Mouse (Mus musculus): ENCODE data around the gene Clk1. TPM values are rescaled to one million over a fixed set of nuclear protein-coding genes. Genes with fewer than 3 reads are reported as not detected.
"Not testable (repeated sequence)": the region's sequence is repeated elsewhere in the genome, so short reads cannot be mapped to it uniquely, and the experiment has no call there.

Clk1 gene
- total RNA-seq, 2 experiments from 2014 or later: 59.6 to 68.2 TPM

DNA sequence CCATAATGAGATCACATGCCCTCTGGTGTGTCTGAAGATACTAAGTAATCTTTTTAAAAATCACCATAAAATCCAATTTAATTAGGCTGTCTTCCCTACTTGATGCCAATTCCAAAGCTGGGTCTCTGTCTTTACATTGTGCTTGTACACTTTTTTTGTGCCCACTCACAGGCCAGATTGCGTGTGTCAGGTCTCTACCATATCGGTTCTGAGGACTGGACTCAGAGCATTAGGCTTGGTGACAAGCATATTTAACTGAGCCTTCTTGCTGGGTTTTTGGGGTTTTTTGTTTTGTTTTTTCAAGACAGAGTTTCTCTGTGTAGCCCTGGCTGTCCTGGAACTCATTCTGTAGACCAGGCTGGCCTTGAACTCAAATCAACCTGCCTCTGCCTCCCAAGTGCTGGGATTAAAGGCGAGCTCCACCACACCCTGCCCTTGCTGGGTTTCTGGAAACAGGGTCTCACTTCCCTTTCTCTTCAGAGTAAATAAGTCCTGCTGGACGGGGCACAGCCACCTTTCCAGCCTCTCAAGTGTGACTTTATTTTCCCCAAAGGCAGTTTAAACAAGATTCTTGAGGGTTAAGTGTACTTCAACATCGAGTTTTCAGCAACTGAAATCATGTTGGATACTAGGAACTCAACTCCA lies 14.2 kb downstream of the Clk1 start:
- intact Hi-C loops (cut with DNase I): no loop called here
- no peak for DNase-seq

DNA sequence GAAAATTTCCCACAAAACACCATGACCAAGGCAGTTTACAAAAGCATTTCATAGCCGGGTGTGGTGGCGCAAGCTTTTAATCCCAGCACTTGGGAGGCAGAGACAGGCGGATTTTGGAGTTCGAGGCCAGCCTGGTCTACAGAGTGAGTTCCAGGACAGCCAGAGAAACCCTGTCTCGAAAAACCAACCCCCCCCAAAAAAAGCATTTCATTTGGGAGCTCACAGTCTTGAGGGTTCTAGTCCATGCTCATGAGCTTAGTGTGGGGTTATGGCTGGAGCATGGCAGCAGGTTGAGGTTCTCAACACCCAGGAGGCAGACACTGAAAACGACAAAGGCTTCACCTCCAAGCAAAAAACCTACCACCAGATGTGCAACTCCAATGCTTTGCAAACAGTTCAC lies 15.7 kb downstream of the Clk1 start:
- intact Hi-C loops (cut with DNase I): no loop called here
- DNase-seq: no peak

DNA sequence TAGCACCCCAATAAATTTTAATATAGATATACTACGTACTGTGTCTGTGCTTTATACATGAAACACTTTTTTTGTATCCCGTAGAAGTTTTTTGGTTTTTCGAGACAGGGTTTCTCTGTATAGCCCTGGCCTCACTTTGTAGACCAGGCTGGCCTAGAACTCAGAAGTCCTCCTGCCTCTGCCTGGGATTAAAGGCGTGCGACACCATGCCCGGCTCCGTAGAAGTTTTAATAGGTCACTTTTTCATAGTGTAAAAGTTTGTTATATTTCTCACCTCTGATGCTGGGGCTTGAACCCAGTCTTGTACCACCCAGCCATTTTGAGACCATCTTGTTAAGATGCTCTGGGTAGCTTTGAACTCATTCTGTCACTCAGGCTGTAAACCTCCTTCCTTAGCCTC lies 16.5 kb downstream of the Clk1 start:
- no peak for DNase-seq
- intact Hi-C loops (cut with DNase I): no loop called here

DNA sequence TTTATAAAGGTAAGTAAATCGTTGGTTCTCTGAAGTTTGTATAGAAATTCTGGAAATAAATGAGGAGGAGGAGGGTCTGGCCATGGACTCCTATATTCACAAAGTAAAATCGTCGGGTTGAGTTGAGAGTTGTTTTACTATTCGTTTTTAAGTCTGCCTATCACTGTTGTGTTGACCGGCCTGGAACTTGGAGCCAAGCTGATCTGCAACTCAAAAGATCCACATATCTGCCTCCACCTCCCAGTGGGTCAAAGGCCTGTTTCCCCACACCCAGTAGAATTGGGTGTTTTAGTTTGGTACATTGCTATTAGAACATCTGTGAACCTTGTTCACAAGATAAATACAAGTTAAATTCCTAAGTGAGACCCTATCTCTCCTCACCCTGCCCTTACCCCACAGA lies 20.1 kb downstream of the Clk1 start:
- no peak for DNase-seq
- intact Hi-C loops (cut with DNase I): loop anchor here (2.0 kb wide), 1 partner anchor 15 kb away; no protein-coding TSS in a partner anchor

DNA sequence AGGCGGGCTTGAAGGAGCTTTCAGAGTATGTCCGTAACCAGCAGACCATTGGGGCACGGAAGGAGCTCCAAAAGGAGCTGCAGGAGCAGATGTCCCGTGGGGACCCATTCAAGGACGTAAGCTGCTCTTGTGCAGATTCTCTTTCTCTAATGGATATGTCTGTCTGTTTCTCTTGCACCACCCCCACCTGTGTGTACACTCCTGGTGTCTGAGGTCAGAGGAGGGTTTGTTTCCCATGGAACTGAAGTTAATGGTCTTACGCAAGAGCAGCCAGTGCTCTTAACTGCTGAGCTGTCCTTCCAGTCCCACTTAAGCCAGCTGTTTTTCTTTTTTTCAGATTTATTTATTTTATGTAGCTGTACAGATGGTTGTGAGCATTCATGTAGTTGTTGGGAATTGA lies 22.5 kb downstream of the Clk1 start:
- intact Hi-C loops (cut with DNase I): no loop called here
- no peak for DNase-seq

DNA sequence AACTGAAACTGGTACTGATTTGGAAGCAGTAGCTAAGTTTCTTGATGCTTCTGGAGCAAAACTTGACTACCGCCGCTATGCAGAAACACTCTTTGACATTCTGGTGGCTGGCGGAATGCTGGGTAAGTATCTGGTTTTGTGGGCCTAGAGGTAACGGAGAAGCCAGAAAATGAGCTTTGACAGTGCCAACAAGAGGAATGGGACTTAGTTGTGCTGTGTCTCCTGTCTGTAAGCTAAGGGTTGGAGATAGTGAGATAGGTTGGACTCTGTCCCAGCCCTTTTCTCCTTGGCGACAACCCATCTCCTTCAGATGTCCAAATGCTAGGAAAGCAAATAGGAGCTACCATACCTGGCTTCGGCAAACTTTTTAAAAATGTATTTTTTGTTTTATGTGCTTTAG lies 26.1 kb downstream of the Clk1 start:
- intact Hi-C loops (cut with DNase I): no loop called here
- no peak for DNase-seq

DNA sequence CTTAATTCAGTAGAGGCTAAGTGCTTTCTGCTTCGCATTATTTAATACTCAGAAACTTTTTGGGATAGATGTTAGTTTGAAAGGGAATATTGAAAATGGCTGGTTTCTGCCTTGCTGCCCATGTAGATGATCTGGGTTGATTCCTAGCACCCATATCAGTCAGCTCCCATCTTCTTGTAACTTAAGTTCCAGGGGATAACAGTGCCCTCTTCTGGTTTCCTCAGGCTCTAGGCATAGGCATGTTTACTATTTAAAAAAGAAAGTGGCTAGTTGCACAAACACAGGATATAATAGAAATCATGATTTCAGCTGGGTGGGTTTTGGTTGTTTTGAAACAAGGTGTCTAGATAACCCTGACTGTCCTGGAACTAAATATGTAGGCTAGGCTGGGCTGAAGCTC lies 27.7 kb downstream of the Clk1 start:
- DNase-seq: no peak
- intact Hi-C loops (cut with DNase I): no loop called here

DNA sequence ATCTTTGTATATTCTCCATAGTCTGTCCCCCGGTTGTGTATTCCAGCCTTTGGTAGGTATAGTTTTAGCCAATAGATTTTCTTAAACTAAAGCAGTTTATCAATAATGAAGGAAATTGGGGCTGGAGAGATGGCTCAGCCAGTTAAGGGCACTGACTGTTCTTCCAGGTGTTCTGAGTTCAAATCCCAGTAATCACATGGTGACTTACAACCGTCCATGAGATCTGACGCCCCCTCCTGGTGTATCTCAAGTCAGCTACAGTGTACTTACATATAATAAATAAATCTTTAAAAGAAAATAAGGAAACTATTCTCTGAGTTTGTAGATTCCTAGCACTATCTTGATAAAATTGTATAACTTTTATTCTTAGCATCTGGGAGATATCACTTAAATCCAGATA lies 28.5 kb downstream of the Clk1 start:
- intact Hi-C loops (cut with DNase I): no loop called here
- DNase-seq: no peak

DNA sequence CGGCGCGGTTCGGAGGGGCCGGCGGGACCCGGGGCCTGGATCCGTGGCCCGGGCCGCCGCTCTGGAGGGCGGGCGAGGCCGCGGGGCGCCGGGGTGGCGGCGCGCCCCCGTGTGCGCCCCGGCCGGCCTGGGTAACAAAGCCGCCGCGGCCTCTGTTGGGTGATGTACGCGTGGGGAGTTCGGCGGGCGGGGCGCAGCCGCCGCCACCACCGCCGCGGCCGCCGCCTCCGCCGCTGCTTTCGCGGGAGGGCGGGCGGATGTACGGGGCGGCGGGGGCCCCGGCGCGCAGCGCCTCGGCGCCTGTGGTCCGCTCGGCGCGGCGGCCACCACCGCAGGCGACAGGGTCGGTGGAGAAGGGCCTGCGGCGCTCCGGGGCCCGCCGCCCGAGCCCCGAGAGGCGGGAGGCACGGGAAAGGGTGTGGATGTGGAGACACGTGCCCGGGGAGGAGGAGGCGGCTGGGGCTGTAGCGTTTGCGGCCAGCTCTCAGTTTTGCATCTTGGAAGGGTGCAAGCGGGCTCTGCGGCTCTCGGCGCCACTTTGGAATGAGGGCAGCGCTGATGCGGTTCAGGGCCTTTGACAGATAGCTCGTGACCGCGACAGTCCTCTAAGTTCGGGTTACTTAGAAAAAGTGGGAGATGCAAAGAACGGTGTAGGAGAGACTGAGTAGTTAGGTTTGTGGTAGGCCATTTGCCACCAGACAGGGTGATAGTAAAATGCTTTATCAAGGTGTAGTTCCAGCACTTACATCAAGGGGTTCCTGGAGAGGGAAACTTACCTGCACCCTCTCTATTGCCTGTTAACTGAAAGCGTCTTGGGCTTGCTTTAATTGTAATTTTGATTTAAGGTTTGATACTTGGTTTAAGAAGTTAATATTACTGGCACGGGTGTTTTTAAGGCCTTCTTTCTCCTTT lies 30.3 kb downstream of the Clk1 start:
- intact Hi-C loops (cut with DNase I): loop anchor here (2.0 kb wide), 1 partner anchor 29 kb away; no protein-coding TSS in a partner anchor
- DNase-seq: peak; percentile 42 to 58

DNA sequence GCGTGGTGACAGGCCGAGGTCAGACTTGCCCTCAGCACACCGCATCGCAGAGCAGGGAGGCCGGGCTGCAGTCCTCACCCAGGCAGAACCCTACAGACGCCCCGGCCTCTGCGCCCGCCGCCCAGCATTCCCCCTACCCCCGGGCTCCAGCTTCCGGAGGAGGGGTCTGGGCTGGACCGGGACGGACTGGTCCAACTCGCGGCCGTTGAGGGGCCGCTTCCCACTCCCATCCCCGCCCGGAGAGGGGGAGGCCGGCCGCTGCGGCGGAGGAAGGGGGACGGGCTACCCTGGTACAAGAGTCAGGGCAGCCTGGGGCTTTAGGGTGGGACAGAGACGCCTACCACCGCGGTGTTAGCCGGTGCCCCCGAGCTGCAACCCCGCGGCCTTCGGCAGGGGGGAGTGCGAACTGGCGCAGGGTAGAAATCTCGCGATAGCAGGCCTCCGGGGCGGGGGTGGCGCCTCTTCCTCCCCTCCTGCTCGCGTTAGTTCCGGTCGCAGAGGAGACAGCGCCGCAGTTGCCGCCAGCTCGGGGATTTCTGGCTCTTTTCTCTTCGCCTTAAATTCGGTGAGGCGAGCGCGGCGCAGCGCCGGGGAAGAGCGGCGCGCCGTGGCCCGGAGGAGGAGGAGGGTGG lies 31.1 kb downstream of the Clk1 start, which contains the start of gene Bzw1:
Bzw1 (plus strand) TSS at position 247 of the 632 bp plus-strand sequence.
- intact Hi-C loops (cut with DNase I): loop anchor here (2.0 kb wide), 1 partner anchor 30 kb away; no protein-coding TSS in a partner anchor

DNA sequence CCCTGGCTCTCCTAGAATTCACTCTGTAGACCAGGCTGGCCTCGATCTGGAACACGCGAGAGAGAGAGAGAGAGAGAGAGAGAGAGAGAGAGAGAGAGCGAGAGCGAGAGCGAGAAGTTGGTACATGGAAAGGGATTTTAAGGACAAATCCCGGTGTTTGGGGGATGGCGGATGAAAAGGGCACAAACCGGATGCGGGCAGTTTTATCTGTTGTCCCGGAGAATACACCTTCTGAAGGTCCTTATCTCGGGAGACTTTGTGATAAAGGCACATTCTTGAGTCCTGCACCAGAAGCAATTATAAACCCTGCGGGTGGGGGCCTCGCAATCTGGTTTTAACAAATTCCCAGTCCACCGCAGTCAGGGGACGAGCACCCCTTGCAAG lies 31.6 kb downstream of the Clk1 start:
- DNase-seq: no peak
- intact Hi-C loops (cut with DNase I): loop anchor here (2.0 kb wide), 1 partner anchor 31 kb away; no protein-coding TSS in a partner anchor

More for the DNA sequence above, 31.1 kb downstream of the Clk1 start, which contains the start of gene Bzw1:
- peak; percentile 92 to 96 for DNase-seq

DNA sequence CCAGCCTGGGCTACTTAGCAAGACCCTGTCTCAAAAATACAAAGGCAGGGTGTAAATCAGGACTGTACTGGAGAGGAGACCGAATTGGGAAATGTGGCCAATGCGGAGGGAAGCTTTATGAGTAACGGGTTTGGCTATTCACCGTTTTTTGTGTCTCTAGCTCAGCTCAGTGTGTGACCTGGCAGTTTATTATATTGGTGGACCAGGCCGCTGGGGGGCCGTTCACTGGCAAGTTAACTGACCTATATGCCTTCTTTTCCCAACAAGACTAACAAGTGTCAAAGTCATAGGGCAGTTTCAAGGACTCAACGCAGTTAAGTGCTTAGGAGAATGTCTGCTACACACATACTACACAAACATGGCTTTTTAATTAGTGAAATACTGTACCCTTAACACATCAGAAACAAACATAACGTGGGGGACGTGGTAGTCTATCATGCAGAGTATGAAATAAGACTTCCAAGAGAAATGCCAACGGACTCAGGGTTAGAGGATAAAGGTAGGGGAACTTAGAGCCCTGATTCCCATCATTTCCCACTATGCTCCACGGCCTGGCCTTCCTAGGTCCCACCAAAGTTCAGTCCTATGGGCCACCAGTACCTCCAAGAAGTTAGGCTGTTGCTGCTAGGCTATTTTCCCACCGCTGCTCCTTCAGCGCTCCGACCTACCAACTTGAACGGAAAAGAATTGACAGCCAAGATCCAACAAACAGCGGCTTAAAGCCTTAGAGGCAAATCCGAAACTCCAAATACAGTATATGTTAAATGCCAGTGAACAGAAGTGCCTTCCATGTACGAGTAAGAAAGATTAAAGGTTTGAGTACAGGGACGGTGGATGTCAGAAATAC lies 32.2 kb downstream of the Clk1 start:
- intact Hi-C loops (cut with DNase I): loop anchor here (2.0 kb wide), 1 partner anchor 31 kb away; no protein-coding TSS in a partner anchor
- no peak for DNase-seq

DNA sequence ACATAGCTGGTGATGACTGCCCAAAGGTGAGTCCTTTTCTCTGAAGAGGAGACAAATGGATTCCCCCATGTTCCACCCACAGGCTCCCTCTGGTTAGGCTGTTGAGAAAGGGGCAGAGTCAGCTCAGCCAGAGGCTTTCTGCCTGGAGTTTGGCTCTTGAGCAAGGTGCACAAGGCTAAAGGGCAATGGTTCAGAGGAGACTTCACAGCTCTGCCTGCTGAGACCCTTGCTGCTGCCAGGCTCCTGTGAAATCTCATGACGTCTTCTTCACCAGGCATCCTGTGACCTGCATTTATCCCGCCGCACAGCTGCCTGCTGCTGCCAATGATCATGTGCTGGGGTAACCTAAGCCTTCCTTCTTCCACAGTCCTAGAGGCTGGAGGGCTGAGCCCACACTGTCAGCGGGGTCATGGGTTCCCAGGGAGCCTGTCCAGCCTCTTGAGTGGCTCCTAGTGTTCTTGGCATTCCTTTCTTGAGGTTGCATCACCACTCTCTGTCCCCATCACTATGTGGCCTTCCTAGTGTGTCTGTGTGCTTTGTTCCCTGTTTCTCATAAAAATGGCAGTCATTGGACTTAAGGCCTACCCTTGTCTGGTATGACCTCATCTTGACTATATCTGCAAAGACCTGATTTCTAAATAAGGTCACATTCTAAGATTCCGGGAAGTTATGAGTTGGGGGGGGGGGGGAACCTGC lies 41.1 kb downstream of the Clk1 start:
- no peak for DNase-seq
- intact Hi-C loops (cut with DNase I): no loop called here

DNA sequence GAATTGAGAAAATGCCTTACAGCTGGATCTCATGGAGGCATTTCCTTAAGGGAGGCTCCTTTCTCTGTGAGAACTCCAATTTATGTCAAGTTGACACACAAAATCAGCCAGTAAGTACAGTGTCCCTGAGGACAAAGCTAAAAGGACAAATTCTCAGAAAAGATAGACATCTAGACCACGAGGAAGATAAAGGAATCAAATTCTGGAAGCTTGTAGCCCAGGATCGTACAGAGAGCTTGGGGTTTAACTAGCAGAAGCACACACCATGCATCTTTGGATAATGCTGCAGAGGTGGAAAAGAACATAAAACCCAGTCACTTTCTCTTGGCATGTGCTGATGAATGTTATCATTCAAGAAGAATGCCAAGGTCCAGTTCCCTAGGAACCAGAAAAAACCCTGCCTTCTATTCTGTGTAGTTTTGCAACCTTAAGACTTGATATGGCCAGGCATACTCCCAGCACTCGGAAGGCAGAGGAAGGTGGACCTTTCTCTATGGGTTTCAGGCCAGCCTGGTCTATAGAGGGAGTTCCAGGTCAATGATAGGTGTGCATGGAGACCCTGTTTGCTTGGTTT lies 48.2 kb downstream of the Clk1 start:
- no peak for DNase-seq
- intact Hi-C loops (cut with DNase I): no loop called here

DNA sequence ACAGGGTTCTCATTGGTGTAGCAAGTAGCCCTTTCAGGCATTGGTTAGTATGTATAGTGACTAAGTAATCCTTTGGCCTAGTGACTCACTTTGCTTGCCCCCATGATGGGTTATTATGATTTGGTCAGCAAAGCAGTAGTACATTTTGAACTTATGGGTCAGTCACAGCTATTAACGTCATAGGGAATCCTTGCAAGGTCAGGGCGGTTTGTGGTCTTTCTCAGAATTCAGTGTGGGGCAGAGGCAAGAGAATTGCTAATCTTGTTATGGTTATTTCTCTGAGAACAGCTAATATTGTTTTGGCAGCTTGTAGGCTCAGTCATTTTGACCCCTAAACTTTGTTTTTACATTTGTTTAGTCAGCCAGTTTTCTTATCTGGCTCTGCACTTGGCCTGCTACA lies 49.6 kb downstream of the Clk1 start:
- DNase-seq: not testable (repeated sequence)

DNA sequence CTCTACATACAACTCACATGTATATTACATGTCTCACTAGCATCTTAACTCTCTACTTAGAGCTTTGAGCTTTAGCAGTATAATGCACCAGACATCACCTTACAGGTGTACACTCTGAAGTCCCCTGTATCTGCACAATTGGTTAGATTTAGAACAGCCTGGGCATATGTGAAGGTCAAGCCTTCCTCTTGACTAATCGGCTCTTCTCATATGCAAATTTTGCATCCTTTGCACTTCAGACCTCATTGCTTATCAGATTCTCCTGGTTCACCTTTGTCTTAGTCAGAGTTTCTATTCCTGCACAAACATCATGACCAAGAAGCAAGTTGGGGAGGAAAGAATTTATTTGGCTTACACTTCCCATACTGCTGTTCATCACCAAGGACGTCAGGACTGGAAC lies 54.1 kb downstream of the Clk1 start:
- no peak for DNase-seq
- intact Hi-C loops (cut with DNase I): no loop called here

More for the DNA sequence above, 49.6 kb downstream of the Clk1 start:
- intact Hi-C loops (cut with DNase I): not testable (repeated sequence)

DNA sequence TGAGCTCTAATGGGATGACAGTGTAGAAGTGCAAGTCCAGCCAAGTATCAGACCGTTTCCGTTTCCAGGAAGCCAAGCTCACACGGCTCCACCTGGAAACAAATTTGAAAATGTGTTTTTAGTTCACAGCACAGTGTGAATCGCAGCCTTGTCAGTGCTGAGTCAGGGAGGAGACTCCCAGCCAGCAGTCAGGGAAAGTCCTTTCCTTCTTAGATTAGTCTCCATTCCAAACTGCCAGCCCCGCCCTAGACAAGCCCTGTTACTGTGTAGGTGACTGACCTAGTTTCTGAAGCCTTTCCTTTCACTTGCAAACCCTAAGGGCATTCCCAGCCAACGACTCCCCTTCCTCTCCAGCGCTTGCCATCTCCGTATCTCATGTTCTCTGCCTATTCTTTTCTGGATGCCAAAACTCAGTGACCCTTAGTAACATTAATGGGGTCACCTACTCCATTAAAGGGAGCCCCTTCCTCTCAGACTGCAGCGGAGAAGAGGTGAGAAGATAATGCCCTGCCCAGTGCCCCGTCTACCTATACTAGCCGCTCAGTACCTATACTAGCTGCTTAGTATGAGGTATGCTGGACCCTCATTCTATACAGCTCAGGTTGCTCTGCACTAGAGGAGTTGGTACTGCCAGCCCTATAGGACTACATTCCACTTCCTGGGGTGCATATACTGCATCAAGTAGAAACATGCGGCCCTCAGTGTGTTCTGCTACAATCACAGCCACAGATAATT lies 57.0 kb downstream of the Clk1 start:
- intact Hi-C loops (cut with DNase I): no loop called here
- no peak for DNase-seq

DNA sequence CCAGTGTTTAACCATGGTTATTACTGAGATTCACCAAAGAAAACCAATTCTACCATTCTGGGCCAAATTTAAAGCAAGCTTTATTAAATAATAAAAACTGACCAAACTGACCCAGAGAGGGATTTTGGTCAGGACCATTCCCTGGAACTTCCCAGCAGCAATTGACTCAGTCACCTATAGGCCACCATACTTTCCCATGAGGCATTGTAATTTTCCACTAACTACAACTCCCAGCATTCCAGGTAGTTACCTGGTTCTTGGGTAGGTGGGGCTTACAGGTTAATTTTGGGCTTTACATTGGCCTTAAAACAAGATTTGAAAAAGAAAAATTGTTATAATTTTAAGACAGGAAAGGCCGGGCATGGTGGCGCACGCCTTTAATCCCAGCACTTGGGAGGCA lies 58.0 kb downstream of the Clk1 start:
- intact Hi-C loops (cut with DNase I): no loop called here
- DNase-seq: no peak

DNA sequence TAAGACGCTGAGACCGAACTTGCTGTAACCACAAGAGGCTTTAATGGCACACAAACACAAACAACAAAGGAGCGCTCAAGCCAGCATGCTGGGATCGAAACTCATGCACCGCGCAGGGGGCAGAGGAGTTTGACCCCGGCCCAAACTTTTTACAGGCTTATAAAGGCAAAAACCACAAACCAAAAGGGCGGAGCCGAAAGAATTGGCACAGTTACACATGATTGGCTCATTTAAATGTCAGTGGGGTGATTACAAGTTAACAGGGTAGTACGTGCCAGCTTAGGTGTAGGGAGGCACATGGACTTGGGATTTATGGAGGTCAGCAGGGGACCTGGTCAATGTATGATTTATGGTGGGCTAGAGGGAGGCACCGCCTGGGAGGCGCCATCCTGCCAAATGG lies 59.3 kb downstream of the Clk1 start:
- intact Hi-C loops (cut with DNase I): no loop called here
- DNase-seq: no peak

Data from heart, postnatal 36 days (tissue).